Mouse (Mus musculus): ENCODE measurements around the gene Barhl2. TPM values are rescaled to one million over a fixed set of nuclear protein-coding genes. Genes with fewer than 3 reads are reported as not detected.

The Barhl2 gene
- 15.2 and 30.0 TPM in 2 replicates for polyA plus RNA-seq (2012; rRNA removed)

DNA sequence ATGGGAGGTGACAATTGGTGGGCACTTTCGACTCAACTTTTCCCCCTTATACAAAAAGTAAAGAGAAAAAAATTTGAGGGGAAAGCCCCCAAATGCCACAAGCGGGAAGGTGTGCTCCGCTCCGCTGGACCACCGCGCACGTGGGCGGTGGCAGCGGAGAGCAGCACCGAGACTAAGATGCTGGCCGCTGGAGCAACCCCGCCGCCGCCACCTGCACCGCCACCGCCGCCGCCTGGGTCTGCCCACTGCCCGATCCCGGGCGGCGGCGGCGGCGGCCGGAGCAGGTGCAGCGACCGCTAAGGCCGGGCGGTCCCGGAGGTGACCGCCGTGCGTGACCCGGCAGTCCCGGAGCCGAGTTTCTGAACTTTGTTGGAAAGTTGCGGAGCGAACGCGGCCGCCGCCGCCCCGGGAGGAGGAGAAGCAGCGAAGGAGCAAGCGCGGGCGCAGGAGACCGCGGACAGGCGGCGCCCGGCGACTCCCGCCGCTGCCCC, at the start of gene Barhl2:
Gene Barhl2 (minus strand): TSS at position 181 of the 491 bp plus-strand sequence.

Other genes with a start within 250 kb of the Barhl2 start
- not detected in 2 replicates for gene Gm17304, start 150.9 kb upstream of the Barhl2 start, polyA plus RNA-seq (2012; rRNA removed)
- gene Zfp644, start 239.1 kb upstream of the Barhl2 start, polyA plus RNA-seq (2012; rRNA removed), result 38.8 and 58.1 TPM in 2 replicates